Mouse (Mus musculus): Measurements from ENCODE around the gene Nr1h2.
A peak's percentile ranks its signal among the peaks of the same experiment; 100 is the strongest.

Nr1h2 gene

DNA sequence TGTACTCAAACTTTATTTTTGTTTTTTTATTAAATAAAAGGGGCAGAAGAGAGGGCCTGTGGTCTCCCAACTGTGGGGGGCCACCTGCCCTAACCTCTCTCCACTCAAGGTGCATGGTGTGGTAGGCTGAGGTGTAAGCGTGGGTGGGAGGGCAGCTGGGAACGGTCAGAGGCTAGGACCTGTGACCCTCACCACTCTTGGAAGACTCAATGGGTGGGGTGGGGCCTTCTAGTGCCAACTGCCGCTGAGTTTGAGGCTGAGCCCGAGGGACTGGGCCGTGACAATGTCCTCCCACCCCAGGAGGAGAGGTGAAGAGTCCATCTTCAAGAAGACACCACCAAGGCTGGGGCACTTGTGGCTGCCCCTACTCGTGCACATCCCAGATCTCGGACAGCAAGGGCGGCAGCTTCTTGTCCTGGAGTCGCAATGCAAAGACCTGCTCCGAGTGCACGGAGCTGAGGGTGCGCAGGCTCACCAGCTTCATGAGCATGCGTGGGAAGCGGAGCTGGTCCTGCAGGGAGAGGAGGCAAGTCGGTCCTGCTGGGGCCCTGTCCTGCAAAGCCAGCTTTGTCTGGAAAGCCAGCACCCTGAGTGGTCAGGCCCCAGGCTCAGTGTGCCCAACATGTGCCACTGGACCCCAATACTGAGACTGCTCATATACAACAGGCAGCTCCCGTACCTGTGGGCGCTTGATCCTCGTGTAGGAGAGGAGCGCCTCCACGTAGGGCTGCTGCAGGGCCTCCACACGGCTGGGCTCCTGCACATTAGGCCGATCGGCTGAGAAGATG is 3.9 kb downstream of the Nr1h2 start:
- no peak for DNase-seq (ENCODE audit: low read depth, low spot score)

DNA sequence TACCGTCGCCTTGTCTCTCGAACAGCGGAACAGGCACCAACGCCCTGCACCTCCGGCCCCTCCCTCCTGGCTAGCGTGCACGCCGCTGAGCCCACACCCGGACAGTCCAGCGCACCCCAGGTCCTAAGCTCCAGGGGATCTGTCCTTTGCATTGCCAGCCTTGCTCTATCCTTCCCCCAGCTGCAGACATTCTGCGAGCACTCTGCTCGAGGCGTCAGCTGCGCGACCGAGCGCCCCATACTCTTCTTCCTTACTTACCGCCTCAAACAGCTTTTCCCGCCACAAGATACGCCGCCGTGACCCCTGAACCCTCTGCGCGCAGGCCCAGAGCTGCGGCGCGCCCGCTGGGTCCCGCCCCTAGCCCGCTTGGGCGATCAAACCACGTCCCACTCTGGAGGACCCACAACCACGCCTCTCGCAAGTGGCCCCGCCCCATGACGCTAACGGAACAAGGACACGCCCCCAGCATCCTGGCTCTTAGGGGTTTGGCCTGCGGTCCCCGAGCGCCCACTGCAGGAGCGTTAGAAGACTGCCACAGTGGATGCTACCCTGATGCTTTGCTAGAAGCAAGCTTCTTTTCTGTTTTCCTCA is 5.2 kb downstream of the Nr1h2 start, which contains the start of gene Pold1:
TSS of gene Pold1 (minus strand) at position 353 of the 591 bp plus-strand sequence.
- peak; percentile 96 for DNase-seq (ENCODE audit: low read depth, low spot score)

DNA sequence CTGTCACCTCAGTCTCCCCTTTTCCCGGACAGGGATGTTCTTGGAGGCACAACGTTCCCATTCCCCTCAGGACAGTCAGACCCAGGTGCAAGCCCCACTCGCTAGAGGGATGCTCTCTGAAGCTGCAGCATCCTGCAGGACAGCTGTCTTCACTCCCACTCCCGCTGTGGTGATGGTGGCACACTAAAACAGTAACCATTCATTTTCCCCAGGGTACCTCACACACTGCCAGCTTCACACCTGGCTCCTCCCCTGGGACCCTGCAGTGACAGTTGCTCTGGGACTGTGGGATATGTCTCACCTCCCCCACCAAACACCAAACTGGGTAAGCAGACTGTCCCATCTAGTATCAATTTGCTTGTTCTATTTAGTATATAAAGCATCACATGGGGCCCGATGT is 6.0 kb downstream of the Nr1h2 start:
- no peak for DNase-seq (ENCODE audit: low read depth, low spot score)

DNA sequence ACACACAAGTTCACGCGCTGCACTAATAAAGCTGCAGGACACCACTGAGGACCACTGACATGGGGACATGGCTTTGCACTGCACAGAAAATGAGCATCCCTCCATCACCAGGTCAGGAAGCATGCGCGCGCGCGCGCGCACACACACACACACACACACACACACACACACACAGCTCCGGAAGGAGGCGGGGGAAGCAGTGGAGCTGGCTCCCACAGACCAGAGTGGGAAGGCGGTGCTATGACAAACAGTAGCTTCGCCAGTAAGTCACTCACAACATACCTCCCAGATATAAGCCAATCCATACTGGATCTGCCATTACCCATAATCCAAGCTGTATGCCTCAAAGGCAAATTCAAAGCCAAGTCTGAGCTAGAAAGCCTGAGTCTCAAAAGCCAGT is 6.7 kb downstream of the Nr1h2 start:
- DNase-seq (ENCODE audit: low read depth, low spot score), result no peak

DNA sequence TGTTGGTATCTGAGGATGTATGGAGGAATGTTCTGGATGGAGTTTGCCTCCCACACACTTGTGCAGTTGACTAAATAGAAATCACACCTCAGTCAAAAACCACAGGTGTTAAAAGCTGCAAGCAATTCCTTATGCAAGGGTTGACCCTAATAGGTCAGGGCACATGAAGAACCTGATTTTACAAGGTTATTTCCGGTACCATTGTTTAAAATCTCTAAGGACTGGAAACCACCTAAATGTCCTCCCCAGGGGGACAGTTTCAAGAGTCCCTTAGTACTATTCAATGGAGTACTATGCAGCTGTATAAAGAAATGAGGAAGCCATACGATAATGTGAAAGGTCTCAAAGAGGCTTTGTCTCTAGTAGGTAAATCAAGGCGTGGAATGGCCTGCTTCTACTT is 7.5 kb downstream of the Nr1h2 start:
- DNase-seq (ENCODE audit: low read depth, low spot score), result no peak

DNA sequence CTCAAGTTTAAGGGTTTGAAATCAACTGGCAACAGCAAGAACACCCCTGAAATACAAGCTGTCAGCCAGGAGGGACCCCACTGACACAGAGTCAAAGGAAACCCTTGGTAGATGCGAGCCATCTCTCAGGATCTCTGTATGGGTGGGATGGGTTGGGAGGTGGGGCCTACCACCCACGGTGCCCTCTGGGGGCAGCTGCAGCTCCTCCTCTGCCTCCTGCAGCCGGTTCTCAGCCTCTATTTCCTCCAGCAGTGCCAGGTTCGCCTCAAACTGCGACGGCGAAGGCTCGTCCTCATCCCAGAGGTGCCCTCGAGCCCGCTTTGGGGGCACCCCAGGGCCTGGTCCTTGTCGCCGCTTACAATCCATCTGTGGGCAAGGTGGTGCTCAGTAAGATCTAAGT is 10.7 kb downstream of the Nr1h2 start:
- no peak for DNase-seq (ENCODE audit: low read depth, low spot score)

DNA sequence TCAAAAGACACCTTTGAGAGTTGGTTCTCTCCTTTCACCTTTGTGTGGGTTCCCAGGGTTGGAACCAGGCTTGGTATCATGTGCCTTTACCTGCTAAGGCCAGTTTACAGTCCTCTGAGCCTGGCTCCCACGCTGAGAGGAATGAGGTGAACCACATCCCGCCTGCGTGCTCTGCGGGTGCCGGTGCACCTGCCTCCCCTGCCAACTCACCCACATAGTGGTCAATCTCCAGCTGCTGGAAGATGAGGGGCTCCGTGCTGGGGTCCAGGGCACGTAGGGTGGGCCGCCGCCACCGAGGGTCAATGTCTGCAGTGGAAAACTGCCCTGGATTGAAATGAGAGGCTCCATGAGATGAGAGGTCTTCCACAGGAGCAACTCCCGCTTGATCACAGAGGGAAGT is 11.2 kb downstream of the Nr1h2 start:
- DNase-seq (ENCODE audit: low read depth, low spot score), result no peak

DNA sequence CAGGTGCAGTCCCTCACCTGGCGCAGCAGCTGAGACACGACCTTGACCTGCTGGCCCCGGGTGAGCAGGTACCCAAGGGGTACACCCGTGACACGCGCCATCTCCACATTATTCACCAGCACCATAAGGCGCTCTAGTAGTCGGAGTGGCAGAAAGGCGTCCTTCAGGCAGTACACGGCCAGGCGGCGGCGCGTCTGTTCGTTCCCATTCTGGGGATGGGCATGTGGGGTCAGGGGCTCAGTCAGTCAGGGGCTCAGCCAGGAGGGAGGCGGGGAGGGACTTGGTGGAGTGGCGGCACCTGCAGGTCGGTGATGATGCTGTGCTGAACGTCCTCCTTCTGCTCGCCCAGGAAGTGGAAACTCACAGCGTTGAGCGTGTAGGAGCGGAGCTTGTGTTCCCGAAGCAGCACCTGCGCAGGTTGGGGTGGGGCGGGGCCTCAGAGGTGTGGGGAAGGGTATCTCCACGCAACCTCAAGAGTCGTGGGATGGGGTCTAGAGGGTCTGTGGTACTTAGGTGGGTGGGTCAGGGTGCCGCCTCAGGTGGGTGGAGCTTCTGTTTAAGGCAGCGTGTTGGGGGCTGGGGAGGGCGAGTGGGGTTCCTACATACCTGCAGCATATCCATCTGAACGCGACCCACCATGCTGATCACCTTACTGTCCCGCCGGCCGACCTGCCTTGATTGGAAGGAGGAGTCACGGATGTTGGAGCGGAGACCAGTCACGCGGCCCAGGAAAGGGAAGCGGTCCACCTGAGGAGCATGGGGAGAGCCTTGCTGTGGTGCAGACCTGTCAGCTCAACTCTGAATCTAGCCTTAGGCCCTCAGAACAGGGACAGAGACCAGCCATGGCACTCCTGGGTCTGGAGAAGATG is 14.8 kb downstream of the Nr1h2 start:
- DNase-seq (ENCODE audit: low read depth, low spot score), result no peak

DNA sequence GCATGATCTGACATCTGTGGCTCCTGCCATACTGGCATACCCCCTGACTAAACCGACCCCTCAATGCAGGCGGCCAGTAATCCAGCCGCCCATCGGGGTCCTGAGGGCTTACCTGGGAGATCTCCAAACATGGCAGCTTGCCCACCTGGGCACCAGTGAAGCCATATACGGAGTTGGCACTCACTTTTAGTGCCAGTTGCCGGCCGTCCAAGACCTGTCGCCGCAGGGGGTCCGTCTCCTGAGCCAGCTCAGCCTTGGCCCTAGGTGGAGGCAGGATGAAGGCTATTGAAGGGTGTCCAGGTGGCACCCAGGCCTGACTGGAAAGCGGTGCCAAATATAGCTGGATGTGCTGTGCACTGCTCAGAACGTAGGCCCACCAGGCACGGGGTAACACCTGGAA is 16.3 kb downstream of the Nr1h2 start:
- no peak for DNase-seq (ENCODE audit: low read depth, low spot score)

DNA sequence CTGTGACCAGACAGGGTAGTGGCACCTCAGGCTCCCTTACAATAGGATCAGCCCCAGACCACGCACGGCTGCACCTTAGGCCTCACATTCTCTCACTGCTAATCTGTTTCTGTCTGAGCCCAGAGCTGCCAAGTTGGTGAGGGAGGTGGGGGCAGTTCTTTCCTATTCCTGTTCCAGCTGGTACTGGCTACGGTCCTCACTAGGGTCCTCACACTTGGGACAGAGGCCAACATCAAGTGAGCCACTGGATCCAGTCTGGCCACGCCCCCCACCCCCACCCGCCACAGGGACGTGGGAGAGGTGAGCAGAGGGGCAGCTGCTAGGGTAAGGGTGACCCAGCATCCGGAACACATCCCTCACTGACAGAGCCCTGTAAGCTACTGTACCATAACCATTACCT is 16.7 kb downstream of the Nr1h2 start:
- no peak for DNase-seq (ENCODE audit: low read depth, low spot score)

DNA sequence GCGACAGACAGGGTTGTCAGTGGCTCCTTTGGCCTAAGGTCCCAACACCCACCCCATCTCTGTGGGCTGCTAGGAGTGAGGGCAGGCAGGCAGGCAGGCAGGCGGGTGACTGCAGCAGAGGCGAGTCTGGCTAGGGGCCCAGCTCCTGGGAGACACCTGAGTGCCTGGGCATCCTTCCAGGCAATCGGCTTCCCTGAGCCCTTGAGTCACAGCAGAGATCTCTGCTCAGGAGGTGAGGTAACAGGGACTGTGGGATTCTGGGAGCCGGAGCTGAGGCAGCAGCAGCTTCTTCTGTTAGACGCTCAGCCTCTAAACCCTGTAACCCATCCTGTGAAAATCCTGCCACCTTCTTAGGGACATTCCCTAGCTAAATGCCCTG is 17.2 kb downstream of the Nr1h2 start:
- DNase-seq (ENCODE audit: low read depth, low spot score), result no peak

DNA sequence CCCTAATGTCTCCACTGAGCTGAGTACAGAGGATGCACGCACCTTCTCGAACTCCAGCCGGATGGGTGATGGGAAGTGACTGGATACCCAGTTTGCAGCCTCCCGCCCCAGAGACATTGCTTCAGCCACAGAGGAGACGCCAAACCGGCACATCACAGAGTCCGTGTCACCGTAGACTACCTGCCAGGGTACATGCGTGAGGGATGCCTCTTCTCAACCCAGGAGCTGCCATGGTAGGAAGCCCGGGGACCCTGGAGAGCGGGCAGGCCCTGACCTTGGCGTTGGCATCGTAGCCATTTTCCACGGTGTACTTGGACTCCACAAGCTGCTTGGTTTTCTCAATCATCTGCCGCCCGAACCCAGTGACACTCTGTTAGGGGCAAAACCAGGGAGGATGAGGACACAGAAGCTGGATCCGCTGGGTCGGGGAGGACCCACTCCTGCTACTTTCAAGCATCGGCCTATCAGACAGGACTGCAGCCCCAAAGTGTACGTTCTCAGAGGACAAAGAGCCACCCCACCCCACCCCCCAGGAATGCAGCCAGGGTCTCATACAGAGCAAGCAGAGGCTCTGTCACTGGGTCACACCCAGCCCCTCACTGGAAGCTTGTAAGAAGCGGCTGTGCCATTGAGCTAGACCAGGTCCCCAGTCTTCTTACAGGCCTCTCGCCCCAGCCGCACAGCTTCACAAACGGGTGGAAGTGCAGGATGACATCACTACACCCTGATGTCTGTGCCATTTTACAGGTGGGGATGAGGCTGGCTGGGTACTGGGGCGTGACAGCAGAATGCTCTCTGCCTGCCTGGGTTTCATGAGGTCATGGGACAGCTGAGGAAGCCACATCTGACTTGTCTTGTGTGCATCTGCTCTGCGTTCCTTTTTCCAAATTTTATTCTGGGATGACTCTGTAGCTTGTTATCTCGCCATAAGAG is 17.8 kb downstream of the Nr1h2 start:
- DNase-seq (ENCODE audit: low read depth, low spot score), result no peak

DNA sequence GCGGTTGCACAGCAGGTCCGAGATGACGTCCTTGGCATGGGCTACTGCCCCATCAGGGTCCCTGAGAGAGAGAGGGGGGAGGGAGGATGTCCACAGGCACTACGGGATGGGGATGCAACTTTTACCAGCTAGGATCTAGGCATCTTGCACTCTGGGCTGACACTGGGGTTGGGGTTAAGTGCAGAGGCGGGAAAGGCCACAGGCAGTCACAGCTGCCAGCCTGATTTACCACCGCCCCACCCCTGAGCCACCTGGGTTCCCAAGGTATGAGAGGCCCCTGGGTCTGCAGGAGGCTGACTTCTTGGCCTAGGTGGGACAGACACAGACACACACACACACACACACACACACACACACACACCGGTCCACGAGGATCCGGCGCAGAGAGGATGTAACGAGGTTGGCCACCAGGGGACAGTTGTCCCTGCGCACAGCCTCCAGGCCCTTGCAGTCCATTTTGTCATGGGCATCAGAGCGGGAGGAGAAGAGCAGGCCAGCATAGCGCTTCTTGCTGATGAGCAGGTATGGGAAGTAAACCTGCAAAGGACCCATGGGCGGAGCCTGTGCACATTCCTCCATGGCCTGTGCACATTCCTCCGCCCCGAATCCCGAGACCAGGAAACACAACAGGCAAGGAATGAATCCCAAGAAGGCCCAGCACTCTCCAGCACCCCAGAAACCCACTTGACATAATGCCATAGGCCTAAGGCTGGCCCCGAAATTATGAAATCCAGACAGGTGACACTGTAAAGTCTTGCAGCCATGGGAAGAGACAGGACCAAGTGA is 18.9 kb downstream of the Nr1h2 start:
- DNase-seq (ENCODE audit: low read depth, low spot score), result no peak

DNA sequence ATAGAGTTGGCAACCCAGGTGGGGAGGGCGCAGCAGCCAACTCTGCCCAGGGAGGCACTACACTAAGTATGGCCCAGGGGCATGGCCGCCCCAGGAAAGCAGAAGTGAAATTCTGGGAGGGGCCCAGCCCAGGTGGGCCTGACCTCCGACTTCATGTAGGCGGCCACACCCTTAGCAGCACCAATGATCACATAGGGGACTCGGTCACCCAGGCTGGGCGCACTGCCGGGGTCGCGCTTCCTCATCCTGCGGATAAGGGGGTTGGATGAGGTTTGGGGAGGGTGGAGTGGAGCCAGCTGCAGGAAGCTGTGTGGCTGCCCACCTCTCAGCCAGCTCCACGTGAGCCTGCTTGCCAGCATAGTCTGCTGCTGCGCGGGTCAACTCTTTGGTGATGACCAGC is 19.5 kb downstream of the Nr1h2 start:
- no peak for DNase-seq (ENCODE audit: low read depth, low spot score)

DNA sequence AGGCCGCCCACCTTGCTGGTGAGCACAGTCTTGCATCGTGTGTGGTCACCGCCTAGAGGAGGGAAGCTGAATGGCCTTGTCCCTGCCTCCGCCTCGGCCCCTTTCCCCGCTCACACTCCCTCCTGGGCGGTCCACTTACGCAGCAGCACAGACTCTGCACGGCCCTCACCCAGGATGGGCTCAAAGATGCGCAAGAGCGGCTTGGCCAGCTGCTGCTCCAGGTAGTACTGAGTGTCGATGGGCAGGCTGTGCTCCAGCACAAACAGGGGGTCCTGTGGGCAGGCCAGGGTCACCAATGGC is 20.1 kb downstream of the Nr1h2 start:
- DNase-seq (ENCODE audit: low read depth, low spot score), result no peak

DNA sequence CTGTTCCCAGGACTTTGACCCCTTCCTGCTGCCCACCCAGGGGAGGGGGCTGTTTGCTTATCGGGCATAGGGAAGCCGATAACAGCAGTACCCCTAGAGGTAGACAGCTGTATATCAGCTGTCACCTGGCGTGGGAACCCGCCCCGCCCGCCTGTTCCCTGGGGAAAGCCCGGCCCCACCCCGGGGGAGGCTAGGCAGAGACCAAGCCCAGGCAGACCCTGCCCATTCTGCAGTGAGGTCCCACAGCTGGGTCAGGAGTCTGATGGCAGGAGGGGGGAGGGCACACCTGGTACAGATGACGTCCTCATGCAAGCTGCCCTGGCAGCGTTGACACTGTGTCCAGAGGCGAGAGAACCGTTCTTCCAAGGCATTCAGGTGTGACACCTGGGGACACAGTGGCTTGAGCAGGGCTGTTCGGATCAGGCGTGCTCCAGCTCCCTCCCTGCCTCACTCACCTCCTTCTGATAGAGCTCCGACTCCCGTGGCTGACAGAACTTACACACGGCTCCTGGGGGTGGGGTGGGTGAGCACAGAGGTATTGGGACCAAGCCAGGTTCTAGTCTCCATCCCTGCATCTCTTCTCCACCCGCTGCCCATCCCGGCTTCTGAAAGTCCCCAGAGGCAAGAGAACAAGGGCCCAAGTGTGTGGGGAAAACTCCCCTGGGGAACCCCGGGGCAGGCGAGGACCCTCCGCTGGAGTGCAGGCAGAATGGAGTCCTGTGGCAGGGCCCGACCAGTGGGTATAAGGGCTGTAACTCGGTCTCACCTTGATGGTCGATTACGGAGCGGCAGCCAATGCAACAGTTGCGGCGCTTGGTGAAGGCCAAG is 20.6 kb downstream of the Nr1h2 start:
- no peak for DNase-seq (ENCODE audit: low read depth, low spot score)

DNA sequence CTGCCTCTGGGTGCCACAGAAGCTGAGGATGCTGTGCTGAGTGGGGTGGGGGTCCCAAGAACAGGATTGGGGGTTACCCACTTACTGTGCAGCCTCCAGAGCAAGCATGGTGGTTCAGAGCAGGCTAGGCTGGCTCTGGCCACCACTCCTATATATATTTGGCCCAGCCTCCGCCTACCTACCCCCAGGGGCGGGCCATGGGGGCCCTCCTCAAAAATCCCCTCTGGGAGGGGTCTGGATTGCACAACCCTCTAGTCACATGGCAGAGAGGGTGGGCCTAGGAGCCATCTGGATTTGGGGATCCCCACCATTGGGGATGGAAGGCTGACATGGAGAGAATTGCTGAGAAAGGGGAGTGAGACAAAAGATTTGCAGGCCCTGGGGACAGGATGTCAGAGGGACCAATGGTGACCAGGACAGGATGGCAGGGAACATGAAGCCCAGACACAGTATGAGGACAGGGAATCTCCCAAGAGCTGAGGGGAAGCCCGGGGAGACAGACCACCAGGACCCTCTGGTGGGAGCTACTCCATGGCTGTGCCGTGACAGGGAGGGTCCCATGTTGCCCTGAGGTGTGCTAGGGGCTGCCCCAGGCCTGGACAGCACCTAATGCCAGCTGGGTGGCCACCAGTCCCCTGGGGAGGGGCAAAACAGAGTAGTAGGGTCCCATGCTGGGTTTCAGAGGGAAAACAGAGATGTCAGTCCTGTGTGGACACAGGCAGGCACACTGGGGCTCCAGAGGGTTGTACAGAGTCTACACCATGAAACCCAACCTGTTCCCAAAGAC is 21.6 kb downstream of the Nr1h2 start, which contains the start of gene Spib:
TSS of gene Spib (minus strand) at position 126 of the 787 bp plus-strand sequence.
- no peak for DNase-seq (ENCODE audit: low read depth, low spot score)

DNA sequence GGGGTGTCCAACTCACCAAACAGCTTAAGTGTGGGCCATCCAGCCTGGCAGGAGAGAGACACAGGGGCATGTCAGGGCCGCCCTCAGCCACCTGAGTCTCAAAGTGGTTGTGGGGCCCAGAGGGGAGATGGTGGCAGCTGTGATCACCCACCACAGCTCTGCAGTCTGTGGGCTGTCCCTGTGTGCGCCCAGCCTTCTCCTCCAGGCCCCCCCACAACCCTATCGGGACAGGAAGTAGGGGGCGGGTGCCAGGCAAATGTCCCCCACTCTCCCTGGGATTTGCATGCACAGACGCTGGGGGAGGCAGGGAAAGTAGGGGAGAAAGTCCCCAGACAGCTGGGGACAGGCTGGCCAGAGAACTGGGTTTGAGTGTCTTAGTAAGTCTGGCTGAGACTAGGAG is 22.5 kb downstream of the Nr1h2 start:
- no peak for DNase-seq (ENCODE audit: low read depth, low spot score)

DNA sequence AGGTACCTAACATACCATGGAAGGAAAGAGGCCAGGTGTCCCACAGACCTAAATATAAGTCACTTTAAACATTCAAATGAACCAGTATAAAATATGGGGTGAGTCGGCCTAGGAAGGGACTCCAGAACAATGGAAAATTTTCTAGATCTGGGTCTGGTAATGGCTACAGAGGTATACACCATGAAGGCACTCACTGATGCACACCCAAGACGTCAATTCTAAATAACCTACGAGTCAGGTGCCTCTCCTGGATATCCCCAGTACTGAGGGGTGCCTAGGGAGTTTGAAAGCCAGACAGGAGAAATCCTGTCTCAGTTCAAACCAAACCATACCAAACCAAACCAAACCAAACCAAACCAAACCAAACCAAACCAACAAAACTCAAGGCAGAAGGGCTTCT is 23.2 kb downstream of the Nr1h2 start:
- DNase-seq (ENCODE audit: low read depth, low spot score), result no peak
